ENCODE assay signal across 7 mouse cellular contexts in the genomic region with DNA sequence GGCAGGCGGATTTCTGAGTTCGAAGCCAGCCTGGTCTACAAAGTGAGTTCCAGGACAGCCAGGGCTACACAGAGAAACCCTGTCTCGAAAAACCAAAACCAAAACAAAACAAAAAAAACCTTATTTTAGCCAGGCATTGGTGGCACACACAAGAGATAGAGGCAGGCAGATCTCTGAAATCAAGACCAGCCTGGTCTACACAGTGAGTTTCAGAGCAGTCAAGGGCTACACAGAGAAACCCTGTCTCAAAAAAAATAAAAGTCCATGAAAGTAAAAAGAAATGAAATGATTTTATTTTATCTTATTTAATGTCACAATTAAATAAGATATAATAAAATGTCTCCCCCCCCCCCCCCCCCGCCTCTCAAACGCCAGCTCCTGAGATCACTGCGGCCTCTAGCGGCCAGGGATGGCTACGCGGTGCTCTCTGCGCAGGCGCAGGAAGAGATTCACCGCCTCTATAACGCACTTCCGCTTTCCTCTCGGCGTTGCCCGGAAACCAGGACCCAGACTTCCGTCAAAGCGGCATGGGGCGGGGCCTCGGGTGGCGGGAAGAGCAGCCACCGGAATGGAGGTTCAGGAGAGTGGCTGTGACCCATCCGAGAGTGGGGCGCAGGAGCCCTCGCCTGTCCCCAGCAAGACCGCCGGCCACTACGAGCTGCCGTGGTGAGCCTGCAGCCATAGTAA. TPM values are rescaled to one million over a fixed set of nuclear protein-coding genes. Genes with fewer than 3 reads are reported as not detected.
DNase-seq lines count a peak whose midpoint lies in the region; ATAC-seq and TF ChIP-seq lines count a peak whose summit lies in the region.

No protein-coding gene starts in this region.

- H3K9me3 ChIP-seq in embryonic facial prominence, embryonic 11.5 days (replicated peaks; ENCODE audit: control insufficient read depth, low read length), result no peaks in the 10 kb centered on the region
- no peaks in the 10 kb centered on the region for H3K9me3 ChIP-seq in limb, embryonic 12.5 days
- no peaks in the 10 kb centered on the region for H3K9me3 ChIP-seq in midbrain, embryonic 15.5 days

- H3K9ac ChIP-seq in embryonic facial prominence, embryonic 11.5 days (replicated peaks; ENCODE audit: low read length), result peak overlapping the region; percentile 85
- peak overlapping the region; percentile 81 for H3K9ac ChIP-seq in limb, embryonic 12.5 days (replicated peaks)
- H3K9ac ChIP-seq in midbrain, embryonic 15.5 days, result peak overlapping the region; percentile 80

- ATAC-seq in embryonic facial prominence, embryonic 11.5 days (replicated peaks; ENCODE audit: insufficient number of reproducible peaks, low FRiP score, low TSS enrichment, low read depth), result peak; percentile 90
- ATAC-seq in limb, embryonic 12.5 days (ENCODE audit: insufficient number of reproducible peaks, insufficient read depth, low FRiP score, low TSS enrichment, low read depth), result peak; percentile 82
- ATAC-seq in midbrain, embryonic 15.5 days (replicated peaks), result peak; percentile 92

- WGBS in embryonic facial prominence, embryonic 11.5 days, result 8% methylated on average over 30 of the region's 30 CpGs
- 7% methylated on average over 30 of the region's 30 CpGs for WGBS in kidney, adult 2 months
- 8% methylated on average over 29 of the region's 30 CpGs for WGBS in limb, embryonic 12.5 days
- WGBS in midbrain, embryonic 15.5 days, result 8% methylated on average over 30 of the region's 30 CpGs
- WGBS in spleen, adult 2 months, result 8% methylated on average over 26 of the region's 30 CpGs

- H3K4me2 ChIP-seq in embryonic facial prominence, embryonic 11.5 days (ENCODE audit: low read depth, low read length), result peak overlapping the region; percentile 76
- peak overlapping the region; percentile 90 for H3K4me2 ChIP-seq in limb, embryonic 12.5 days
- peak overlapping the region; percentile 74 for H3K4me2 ChIP-seq in midbrain, embryonic 15.5 days

- H3K27me3 ChIP-seq in embryonic facial prominence, embryonic 11.5 days (ENCODE audit: control insufficient read depth, insufficient read depth, low read length), result no peaks in the 10 kb centered on the region
- no peaks in the 10 kb centered on the region for H3K27me3 ChIP-seq in kidney, adult 2 months (replicated peaks; ENCODE audit: control insufficient read depth, insufficient read depth, low read length)
- H3K27me3 ChIP-seq in limb, embryonic 12.5 days, result no peaks in the 10 kb centered on the region
- no peaks in the 10 kb centered on the region for H3K27me3 ChIP-seq in midbrain, embryonic 15.5 days (replicated peaks)
- H3K27me3 ChIP-seq in spleen, adult 2 months (ENCODE audit: control insufficient read depth, insufficient read depth, low read length), result no peaks in the 10 kb centered on the region

- no peak for TF ChIP-seq POLR2A in kidney, adult 2 months (IDR thresholded peaks at IDR 0.05; ENCODE audit: low read depth, low read length)
- peak; percentile 59 for TF ChIP-seq POLR2A in spleen, adult 2 months (IDR thresholded peaks at IDR 0.05; ENCODE audit: low read depth, low read length)

- H3K36me3 ChIP-seq in embryonic facial prominence, embryonic 11.5 days (replicated peaks; ENCODE audit: control insufficient read depth, insufficient read depth, low read depth, low read length), result no peaks in the 10 kb centered on the region
- H3K36me3 ChIP-seq in kidney, adult 2 months (ENCODE audit: control insufficient read depth, insufficient read depth, low read length), result no peaks in the 10 kb centered on the region
- H3K36me3 ChIP-seq in limb, embryonic 12.5 days, result peaks cover 20% of the 10 kb centered on the region
- H3K36me3 ChIP-seq in midbrain, embryonic 15.5 days (replicated peaks), result no peaks in the 10 kb centered on the region
- H3K36me3 ChIP-seq in spleen, adult 2 months (ENCODE audit: control insufficient read depth, insufficient read depth, low read length), result no peaks in the 10 kb centered on the region

- H3K27ac ChIP-seq in embryonic facial prominence, embryonic 11.5 days (replicated peaks; ENCODE audit: low read depth, low read length), result no peak overlapping the region
- no peak overlapping the region for H3K27ac ChIP-seq in kidney, adult 2 months (ENCODE audit: insufficient read depth, low read depth, low read length)
- 0 out of 2 replicates have a peak overlapping the region, but pooled peaks have one; percentile 62 for H3K27ac ChIP-seq in limb, embryonic 12.5 days
- H3K27ac ChIP-seq in midbrain, embryonic 15.5 days, result peak overlapping the region; percentile 40
- H3K27ac ChIP-seq in spleen, adult 2 months (ENCODE audit: insufficient read depth, low read length), result peak overlapping the region; percentile 76

- peak; percentile 66 for TF ChIP-seq CTCF in kidney, adult 2 months (conservative IDR thresholded peaks at IDR 0.05; ENCODE audit: insufficient read depth, insufficient read length, low read depth, low read length)
- peak; percentile 79 for TF ChIP-seq CTCF in spleen, adult 2 months (IDR thresholded peaks at IDR 0.05; ENCODE audit: extremely low read depth, insufficient read depth, insufficient read length, insufficient replicate concordance)

- no peaks in the 10 kb centered on the region for H3K4me1 ChIP-seq in embryonic facial prominence, embryonic 11.5 days (ENCODE audit: control insufficient read depth, insufficient read depth, low read length)
- H3K4me1 ChIP-seq in kidney, adult 2 months (ENCODE audit: control insufficient read depth, insufficient read depth, low read length), result peaks cover 4% of the 10 kb centered on the region; the same call in 1 of the 2 replicates
- peaks cover 12% of the 10 kb centered on the region for H3K4me1 ChIP-seq in limb, embryonic 12.5 days (replicated peaks)
- peaks cover 8% of the 10 kb centered on the region for H3K4me1 ChIP-seq in midbrain, embryonic 15.5 days
- H3K4me1 ChIP-seq in spleen, adult 2 months (ENCODE audit: control insufficient read depth, insufficient read depth, insufficient read length), result no peaks in the 10 kb centered on the region; the same call in 1 of the 2 replicates

- H3K4me3 ChIP-seq in embryonic facial prominence, embryonic 11.5 days (ENCODE audit: low read depth, low read length), result peak overlapping the region; percentile 88
- H3K4me3 ChIP-seq in kidney, adult 2 months (ENCODE audit: insufficient read depth, low read depth, low read length), result peak overlapping the region; percentile 99
- peak overlapping the region; percentile 89 for H3K4me3 ChIP-seq in limb, embryonic 12.5 days (replicated peaks)
- H3K4me3 ChIP-seq in midbrain, embryonic 15.5 days, result peak overlapping the region; percentile 75
- H3K4me3 ChIP-seq in spleen, adult 2 months (ENCODE audit: extremely low read depth, insufficient read depth, insufficient read length), result peak overlapping the region; percentile 97

- peak; percentile 98 for DNase-seq in adrenal gland, postnatal 14 days
- DNase-seq in embryonic facial prominence, embryonic 11.5 days (ENCODE audit: low spot score), result peak; percentile 99
- peak; percentile 97 to 98 for DNase-seq in heart, adult 18-20 months
- DNase-seq in kidney, adult 2 months, result peak; percentile 98
- DNase-seq in spleen, adult 2 months (ENCODE audit: low read depth in 1 of 2, low spot score in 2 of 2), result peak; percentile 93 to 97

RNA-seq across cellular contexts. Expression of a gene that starts 1.2 kb away (rescaled TPM):
- total RNA-seq in adrenal gland, postnatal 14 days (2021), result 47.2 and 51.2 TPM in 2 replicates
- 344 and 365 TPM in 2 replicates for polyA plus RNA-seq in embryonic facial prominence, embryonic 11.5 days (2014; fragmentation: Nextera tagmentation; extraction: Ambion mirVana)
- total RNA-seq in heart, adult 18-20 months (2021), result 10 to 100 TPM; 20.7 to 25.0 TPM
- 65.5 and 76.4 TPM in 2 replicates for polyA plus RNA-seq in kidney, adult 2 months (2012; rRNA removed)
- 325 and 350 TPM in 2 replicates for polyA plus RNA-seq in limb, embryonic 12.5 days (2016; fragmentation: Nextera tagmentation; extraction: Ambion mirVana)
- polyA plus RNA-seq in midbrain, embryonic 15.5 days (2015; fragmentation: Nextera tagmentation; extraction: Ambion mirVana), result 191 and 194 TPM in 2 replicates
- polyA plus RNA-seq in spleen, adult 2 months (2012; rRNA removed), result 82.8 and 86.9 TPM in 2 replicates

RNA-seq across cellular contexts. Expression of a gene that starts 22.4 kb away (rescaled TPM):
- not detected in 2 replicates for total RNA-seq in adrenal gland, postnatal 14 days (2021)
- polyA plus RNA-seq in embryonic facial prominence, embryonic 11.5 days (2014; fragmentation: Nextera tagmentation; extraction: Ambion mirVana), result 0.14 TPM in 1 of 2 replicates, not detected in the other
- total RNA-seq in heart, adult 18-20 months (2021), result not detected
- polyA plus RNA-seq in kidney, adult 2 months (2012; rRNA removed), result 0.34 and 0.48 TPM in 2 replicates
- polyA plus RNA-seq in limb, embryonic 12.5 days (2016; fragmentation: Nextera tagmentation; extraction: Ambion mirVana), result 0.12 TPM in 1 of 2 replicates, not detected in the other
- polyA plus RNA-seq in midbrain, embryonic 15.5 days (2015; fragmentation: Nextera tagmentation; extraction: Ambion mirVana), result 0.64 and 0.98 TPM in 2 replicates
- 0.06 TPM in 1 of 2 replicates, not detected in the other for polyA plus RNA-seq in spleen, adult 2 months (2012; rRNA removed)

RNA-seq across cellular contexts. Expression of a gene that starts 30.1 kb away (rescaled TPM):
- total RNA-seq in adrenal gland, postnatal 14 days (2021), result 23.4 and 25.3 TPM in 2 replicates
- polyA plus RNA-seq in embryonic facial prominence, embryonic 11.5 days (2014; fragmentation: Nextera tagmentation; extraction: Ambion mirVana), result 4.6 and 5.5 TPM in 2 replicates
- total RNA-seq in heart, adult 18-20 months (2021), result 1 to 10 TPM; 5.8 TPM
- polyA plus RNA-seq in kidney, adult 2 months (2012; rRNA removed), result 22.4 and 25.2 TPM in 2 replicates
- polyA plus RNA-seq in limb, embryonic 12.5 days (2016; fragmentation: Nextera tagmentation; extraction: Ambion mirVana), result 6.3 and 6.6 TPM in 2 replicates
- 16.1 and 16.9 TPM in 2 replicates for polyA plus RNA-seq in midbrain, embryonic 15.5 days (2015; fragmentation: Nextera tagmentation; extraction: Ambion mirVana)
- polyA plus RNA-seq in spleen, adult 2 months (2012; rRNA removed), result 10.1 and 10.7 TPM in 2 replicates

RNA-seq across cellular contexts. Expression of a gene that starts 32.5 kb away (rescaled TPM):
- total RNA-seq in adrenal gland, postnatal 14 days (2021), result 2.2 and 7.1 TPM in 2 replicates
- 0.56 and 0.77 TPM in 2 replicates for polyA plus RNA-seq in embryonic facial prominence, embryonic 11.5 days (2014; fragmentation: Nextera tagmentation; extraction: Ambion mirVana)
- 1 to 10 TPM; 2.0 to 2.4 TPM for total RNA-seq in heart, adult 18-20 months (2021)
- polyA plus RNA-seq in kidney, adult 2 months (2012; rRNA removed), result 1.8 and 3.3 TPM in 2 replicates
- 2.8 and 3.9 TPM in 2 replicates for polyA plus RNA-seq in limb, embryonic 12.5 days (2016; fragmentation: Nextera tagmentation; extraction: Ambion mirVana)
- polyA plus RNA-seq in midbrain, embryonic 15.5 days (2015; fragmentation: Nextera tagmentation; extraction: Ambion mirVana), result 3.0 and 3.5 TPM in 2 replicates
- 52.2 and 52.4 TPM in 2 replicates for polyA plus RNA-seq in spleen, adult 2 months (2012; rRNA removed)

RNA-seq across cellular contexts. Expression of a gene that starts 56.9 kb away (rescaled TPM):
- 277 and 309 TPM in 2 replicates for total RNA-seq in adrenal gland, postnatal 14 days (2021)
- polyA plus RNA-seq in embryonic facial prominence, embryonic 11.5 days (2014; fragmentation: Nextera tagmentation; extraction: Ambion mirVana), result 479 and 512 TPM in 2 replicates
- total RNA-seq in heart, adult 18-20 months (2021), result 100 to 1,000 TPM; 132 to 136 TPM
- 192 and 218 TPM in 2 replicates for polyA plus RNA-seq in kidney, adult 2 months (2012; rRNA removed)
- polyA plus RNA-seq in limb, embryonic 12.5 days (2016; fragmentation: Nextera tagmentation; extraction: Ambion mirVana), result 523 and 531 TPM in 2 replicates
- 343 and 356 TPM in 2 replicates for polyA plus RNA-seq in midbrain, embryonic 15.5 days (2015; fragmentation: Nextera tagmentation; extraction: Ambion mirVana)
- polyA plus RNA-seq in spleen, adult 2 months (2012; rRNA removed), result 125 and 143 TPM in 2 replicates

Comparison
In these comparisons a context has a peak if more than half of its experiments do, and no peak if none do; other contexts are left out.
1. H3K27ac ChIP-seq: peak in limb, embryonic 12.5 days (single experiment), midbrain, embryonic 15.5 days (single experiment) and spleen, adult 2 months (single experiment); none in embryonic facial prominence, embryonic 11.5 days (single experiment) and kidney, adult 2 months (single experiment).
2. Peak in every context shown above with its lines, with median percentiles within 50 percentile points of each other: DNase-seq, ATAC-seq, H3K4me2 ChIP-seq, H3K4me3 ChIP-seq and H3K9ac ChIP-seq.